Mouse (Mus musculus): Measurements from ENCODE around the gene Cela3a.
A peak's percentile ranks its signal among the peaks of the same experiment; 100 is the strongest.

Gene Cela3a

DNA sequence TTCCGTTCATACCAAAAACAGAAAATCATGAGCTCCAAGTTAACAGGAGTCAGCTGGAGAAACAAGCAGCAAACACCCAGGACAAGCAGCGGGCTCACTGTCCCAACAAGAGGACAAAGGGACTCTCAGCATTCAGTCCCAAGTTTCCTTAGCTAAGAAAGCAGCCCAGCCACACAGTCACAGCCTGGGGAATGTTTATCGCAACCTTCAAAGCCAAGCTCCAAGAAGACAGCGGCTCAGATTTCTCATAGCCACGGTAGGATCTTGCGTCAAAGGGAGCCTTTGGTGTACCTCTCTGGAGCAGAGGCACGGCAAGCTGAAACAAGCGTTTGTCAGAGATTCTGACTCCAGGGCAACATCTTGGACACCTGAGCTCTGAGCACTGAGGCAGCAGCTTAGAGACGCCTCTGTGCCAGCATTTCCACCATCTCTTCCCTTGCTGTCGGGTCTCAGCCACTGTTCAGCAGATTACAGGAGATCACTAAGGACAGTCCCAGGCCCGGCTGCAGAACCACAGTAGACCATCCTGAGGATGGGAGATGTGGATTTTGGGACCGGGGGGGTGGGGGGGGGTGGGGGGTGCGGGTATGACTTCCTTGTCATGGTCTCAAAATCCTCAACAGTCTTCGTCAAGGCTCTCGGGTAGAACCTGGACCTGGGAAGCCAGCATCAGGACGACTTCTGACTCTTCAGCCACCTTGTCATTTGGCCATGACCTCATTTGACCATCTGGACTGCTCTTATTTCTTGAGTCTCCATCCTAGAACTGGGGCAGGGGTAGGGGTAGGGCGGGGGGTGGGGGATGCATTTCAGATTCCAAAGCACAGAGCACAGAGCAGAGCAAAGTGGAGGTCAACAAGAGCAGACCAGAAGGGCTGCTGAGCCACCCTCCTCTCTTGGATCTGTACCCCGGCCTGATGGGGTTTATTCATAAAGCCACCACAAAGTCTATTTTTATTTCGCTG, 34.0 kb downstream of the Cela3a start:
- no peak for DNase-seq (ENCODE audit: low spot score in 2 of 2)

DNA sequence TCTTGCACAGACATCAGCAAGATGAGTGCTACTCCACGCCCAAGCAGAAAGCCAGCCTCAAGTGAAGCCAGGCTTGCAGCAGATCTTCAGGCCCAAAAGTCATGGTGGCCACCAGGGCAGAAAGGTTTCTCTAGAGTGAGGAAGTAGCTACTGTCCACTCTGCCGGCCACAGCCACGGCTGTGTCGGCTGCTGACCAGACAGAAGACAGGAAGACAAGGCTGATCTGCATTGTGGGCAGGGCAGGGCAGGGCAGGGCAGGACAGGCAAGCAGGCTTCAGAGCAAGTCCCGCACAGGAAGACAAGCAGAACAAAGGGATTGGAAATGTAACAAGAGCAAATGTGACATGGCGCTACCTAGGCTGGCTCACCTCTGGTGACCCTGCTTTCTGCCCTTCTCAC, 35.9 kb downstream of the Cela3a start:
- no peak for DNase-seq (ENCODE audit: low spot score in 2 of 2)

DNA sequence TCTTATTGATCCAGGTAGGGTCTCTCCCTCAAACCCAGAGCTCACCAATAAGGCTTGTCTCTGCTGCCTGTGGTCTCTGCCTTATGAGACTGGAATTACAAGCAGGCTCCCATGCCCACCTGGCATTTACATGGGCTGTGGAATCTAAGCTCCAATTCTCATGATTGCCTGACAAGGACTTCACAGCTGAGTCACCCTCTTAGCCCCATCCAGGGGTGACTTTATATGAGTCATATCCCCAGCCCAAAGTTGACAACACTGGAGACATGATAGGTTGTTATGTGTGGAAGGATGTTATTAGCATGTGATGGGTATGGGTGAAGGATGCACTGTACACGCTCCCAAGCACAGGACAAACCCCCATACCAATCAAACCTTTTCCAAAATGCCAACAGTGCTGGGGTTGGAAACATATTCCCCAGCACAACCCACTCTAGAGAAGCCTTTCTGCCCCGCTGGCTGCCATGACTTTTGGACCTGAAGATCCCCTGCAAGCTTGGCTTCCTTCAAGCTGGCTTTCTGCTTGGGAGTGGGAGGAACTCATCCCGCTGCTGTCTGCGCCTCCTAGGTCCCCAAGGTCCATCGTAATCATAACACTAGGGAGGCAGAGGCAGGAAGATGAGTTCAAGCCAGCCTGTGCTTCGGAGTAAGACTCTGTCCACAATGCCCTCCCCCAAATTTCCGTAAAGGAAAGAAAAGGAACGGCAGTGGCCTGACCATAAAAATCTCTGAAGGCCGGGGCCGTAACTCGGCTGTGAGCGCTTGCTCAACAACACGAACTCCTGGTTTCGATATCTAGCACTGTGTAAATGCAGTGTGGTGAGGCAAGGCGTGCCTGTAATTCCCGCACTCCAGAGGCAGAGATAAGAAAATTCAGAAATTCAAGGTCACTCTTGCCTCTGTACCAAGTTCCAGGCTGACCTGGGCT, 37.7 kb downstream of the Cela3a start:
- DNase-seq (ENCODE audit: low spot score in 2 of 2): no peak

DNA sequence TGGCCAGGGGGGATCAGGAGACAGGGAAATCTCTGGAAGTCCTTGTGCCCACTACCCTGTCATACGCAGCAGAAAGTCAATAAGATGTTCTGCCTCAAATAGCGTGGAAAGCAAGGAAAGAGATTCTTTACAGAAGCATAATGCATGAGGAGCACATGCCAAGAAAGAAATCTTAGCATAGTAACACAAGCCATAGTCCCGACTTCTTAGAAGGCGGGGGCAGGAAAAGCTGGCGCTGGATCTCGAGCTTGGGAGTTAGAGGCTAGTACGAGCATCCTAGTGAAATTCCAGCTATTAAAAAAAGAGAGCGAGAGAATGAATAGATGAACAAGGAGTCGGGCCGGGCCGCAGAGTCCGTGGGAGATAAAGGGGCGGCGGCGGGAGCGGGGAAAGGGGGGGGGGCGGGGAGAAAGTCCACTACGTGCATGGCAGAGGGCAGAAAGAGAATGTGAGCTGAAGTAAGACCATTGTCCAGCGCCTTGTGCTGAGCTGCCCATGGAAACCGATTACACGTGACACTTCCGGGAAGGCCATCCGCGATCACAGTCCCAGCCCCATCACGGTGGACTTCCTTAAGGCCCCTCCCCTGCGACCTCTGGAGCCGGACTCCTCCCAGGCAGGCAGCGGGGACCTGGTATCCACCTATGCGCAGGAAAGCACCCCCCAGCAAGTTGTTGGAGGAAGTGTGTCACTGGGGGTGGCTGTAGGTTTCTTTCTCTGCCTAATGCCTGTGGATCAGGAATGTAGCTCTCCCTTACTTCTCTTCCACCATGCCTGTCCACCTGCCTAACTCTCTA, 39.4 kb downstream of the Cela3a start:
- DNase-seq (ENCODE audit: low spot score in 2 of 2): no peak

DNA sequence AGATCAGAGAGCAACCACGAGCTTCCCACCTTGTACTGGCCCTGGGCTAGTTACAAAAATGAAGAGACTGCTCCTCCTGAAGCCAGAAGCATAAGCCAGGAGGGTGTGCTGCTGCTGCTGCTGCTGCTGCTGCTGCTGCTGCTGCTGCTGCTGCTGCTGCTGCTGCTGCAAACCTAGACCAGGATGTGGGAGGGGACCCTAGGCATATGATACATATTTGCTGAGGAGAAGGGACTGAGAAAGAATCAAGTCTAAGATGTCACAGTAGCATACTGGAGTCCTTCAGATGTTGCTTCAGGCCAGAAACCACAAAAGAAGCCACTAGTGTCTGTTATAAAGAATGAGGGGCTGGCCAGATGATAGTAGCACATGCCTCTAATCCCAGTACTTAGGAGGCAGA, 41.4 kb downstream of the Cela3a start:
- DNase-seq (ENCODE audit: low spot score in 2 of 2): no peak

DNA sequence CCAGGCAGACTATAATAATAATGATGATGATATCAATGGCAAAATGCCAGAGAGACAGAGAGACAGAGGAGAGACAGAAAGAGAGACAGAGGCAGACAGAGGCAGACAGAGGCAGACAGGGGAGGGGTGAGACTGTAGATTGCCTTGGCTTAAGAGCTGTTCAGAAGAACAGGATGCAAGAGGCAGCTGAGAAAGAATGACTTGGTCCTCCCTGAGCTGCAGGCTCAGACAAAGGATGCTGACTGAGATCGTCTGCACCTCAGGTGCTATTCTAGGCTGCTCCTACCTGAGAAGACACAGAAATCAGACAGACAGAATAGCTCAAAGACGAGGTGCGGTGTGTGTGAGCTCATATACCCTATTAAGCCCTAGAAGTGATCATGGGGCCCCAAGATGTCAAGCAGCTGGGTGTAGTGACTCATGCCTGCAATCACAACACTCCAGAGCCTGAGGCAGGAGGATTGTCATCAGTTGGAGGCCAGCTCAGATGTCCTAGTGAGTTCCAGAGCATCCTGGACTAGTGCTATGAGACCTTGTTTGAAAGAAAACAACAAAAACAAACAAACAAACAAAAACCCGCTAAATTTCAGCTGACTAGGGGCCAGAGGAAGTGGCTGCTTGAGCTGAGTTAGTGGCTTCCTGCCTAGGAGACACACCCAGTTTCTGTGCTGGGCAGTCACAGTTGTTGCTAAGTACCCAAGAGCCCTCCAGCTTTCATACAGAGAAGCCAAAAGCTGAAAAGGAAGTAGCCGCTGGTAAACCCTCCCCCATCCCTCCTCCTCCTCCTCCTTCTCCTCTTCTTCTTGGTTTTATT, 42.1 kb downstream of the Cela3a start:
- DNase-seq (ENCODE audit: low spot score in 2 of 2): no peak

DNA sequence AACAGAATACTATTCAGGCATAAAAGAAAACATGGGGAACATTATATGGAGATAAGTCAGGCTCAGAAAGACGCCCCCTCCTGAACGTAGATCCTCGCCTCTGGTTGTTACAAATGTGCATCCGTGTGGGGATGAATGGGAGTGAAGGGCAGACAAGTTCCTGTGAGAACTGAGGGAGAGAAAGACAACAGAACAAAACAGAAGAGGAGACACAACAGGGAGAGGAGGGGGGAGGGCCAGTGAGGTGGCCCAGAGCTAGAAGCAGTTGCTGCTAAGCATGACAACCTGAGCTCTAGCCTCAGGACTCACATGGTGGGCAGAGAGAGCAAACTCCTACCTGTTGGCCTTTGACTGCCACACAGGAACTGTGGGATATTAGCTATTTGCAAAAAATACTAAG, 43.5 kb downstream of the Cela3a start:
- no peak for DNase-seq (ENCODE audit: low spot score in 2 of 2)

DNA sequence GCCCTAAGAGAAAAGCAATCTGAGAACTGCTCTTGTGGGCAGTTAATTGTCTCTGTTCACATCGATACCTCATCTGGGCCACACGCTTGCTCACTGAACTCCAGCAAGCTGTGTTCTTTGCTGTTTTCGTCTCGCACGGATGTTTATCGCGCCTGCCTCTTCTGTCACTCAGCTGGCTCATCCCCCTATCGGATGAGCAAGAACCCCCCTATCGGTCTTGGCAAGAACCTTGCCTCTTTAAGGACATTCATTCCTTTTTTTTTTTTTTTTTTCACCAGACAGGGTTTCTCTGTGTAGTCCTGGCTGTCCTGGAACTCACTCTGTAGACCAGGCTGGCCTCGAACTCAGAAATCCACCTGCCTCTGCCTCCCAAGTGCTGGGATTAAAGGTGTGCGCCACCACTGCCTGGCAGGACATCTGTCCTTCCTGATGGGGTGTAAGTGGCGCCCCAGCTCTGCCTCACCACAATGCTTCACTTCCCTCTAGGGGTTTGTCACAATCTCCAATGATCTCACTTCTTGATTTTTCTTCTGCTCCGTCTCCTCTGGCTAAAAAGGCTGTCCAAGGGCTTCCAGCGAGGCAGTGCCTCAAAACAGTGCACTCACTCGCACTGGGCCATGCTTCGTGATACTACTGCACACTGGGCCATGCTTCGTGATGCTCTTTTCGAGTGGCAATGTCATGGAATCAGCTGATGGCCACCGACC, 44.1 kb downstream of the Cela3a start:
- no peak for DNase-seq (ENCODE audit: low spot score in 2 of 2)

DNA sequence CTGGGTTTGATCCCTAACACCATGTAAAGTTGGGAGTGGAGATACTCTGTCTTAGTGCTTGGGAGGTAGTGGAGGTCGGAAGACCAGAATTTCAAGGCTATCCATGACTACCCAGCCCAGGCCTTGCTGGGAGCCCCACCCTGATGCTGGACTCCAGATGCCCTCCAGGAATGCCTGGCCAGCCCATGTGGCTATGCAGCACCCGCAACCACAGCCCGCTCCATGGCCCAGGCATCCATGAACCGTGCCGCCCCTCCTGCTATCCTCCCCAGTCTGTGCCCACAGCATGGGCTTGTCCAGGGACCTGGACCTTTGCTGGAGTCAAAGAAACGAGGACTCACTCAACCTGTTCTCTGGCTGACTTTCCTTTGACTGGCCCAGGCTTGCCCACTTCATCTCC, 44.8 kb downstream of the Cela3a start:
- no peak for DNase-seq (ENCODE audit: low spot score in 2 of 2)

DNA sequence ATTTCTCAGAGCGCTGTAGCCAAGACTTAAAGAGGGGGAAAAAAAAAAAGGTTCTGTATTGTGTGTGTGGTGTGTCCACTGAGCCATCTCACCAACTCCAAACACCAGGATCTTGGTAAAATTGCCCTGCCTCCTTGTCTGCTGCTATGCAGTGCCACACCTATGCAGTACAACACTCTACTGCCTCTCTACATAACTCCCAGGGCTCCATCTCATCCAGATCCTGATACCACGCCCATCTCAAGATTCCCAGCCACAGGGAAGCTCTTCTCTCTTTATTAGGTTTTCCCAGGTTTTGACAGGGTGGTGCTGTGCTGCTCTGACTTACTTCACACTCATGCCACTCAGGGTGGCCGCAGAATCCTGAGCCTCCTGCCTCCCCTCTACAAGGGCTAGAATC, 48.6 kb downstream of the Cela3a start:
- no peak for DNase-seq (ENCODE audit: low spot score in 2 of 2)

DNA sequence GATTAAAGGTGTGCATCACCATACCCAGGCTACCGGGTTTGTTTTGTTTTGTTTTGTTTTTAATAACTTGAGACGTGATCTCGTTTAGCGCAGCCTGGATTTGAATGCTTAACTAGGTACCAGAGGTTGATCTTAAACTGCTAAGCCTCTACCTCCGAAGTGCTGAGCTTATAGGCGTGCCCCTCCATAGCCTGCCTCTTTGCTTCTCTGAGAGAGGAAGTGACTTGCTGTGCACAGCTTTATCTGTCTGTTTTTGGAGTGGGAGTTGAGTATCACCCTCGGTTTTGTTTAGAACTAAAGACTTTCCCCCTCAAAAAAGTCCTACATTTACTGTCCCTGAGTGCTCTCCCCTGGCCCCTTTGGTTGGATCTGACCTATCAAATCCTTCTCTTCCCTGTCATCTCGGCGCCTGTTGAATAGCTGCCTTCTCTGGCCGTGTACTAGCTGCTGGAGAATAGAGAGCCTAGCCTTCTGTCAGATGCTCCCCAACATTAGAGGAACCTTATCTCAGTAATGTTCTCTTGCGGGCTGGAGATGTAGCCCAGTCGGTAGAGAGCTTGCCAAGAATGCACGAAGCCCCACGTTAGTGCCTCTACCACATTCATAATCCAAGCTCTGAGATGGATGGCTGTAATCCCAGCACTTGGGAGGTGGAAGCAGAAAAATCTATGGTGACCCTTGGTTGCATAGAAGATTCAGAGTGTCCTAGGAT, 51.1 kb downstream of the Cela3a start:
- no peak for DNase-seq (ENCODE audit: low spot score in 2 of 2)

DNA sequence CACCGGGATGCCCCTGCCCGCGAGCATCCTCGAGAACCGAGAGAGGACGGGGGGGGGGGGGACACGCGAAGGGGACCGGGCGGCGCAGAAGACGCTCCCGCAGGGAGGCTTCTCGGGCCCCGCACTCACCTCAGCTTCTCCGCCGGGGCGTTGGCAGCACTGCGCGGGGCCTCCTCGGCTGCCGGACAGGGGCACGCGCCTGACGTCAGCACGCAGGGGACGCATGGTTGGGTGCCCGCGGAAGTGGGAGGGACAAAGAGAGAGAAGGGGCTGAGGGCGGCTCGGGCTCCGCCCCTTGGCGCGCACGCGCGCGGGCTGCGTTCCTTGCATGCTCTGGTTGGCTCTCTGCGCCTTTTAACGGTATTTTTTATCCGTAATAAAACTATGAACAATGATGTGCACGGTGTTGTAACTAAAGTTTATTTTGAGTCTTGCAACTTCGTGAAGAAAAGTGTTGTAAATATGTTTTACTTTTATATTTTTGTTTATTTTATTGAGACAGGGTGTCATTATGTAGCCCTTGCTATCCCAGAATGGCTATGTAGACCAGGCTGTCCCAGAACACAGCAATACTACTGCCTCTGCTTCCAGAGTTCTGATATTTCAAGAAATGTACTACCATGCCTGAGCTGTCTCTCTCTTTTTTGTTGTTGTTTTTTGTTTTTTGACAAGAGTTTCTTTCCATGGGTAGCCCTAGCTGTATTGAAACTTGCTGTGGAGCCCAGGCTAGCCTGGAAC, 51.9 kb downstream of the Cela3a start, which contains the start of gene Cdc42:
Gene Cdc42 (minus strand): TSS at position 204 of the 738 bp plus-strand sequence.
- DNase-seq (ENCODE audit: low spot score in 2 of 2): peak; percentile 98

DNA sequence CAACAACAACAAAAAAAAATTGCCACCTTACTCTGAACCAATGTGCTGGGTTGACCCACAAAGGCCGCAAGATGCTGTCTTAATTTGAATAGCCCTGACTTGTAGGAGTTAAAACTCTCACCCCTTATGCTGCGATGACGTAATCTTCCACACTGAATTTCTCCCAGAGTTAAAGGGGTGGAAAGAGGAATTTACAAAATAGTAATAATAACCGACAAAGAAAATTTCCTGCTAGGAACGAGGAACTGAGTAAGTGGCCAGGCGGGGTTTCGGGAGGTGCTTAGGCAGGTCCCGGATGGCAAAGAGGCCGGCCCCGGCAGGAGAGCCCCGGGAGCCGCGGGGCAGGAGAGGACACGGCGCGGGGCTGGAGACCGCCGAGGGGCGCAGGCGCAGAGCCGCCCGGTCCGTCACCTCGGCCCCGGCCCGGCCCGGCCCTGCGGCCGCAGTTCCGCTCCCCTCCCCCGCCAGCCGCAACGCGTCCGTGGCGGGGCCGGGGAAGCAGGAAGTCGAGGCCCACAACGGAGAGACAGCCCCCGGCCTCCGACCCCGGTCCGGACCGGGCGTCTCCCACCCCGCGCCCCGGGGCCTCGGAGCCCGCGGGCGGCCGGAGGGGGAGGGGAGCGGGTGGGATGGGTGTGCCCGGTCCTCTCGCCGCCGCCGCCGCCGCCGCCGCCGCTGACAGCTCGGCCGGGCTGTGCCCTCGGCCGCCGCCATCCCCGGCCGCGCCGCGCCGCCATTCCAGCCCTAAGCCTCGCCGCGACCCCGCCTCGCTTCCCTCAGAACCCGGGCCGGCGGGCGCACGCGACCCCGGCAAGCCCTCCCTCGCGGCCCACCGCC, 52.7 kb downstream of the Cela3a start:
- peak; percentile 66 to 67 for DNase-seq (ENCODE audit: low spot score in 2 of 2)
